In the genomic region with DNA sequence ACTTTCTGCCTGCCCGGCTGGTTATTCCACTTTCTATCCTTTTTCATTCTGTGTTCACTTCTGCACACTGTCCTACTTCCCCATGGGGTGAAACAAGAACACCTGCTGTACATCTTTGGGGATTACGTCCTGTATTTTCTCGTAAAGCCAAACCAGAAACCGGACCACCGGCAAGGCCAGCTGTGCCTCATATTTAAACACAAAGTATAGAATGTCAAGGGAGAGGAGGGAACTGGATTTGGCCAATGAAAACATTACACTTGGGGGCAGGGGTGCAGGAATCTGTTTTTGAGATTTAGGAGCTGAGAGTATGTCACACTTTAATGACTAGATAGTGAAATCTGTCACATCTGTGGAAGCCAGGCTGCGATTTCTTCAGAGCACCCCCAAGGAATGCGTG, we compare ENCODE assay signal across 24 mouse cellular contexts. TPM values are rescaled to one million over a fixed set of nuclear protein-coding genes. Genes with fewer than 3 reads are reported as not detected.
DNase-seq lines count a peak whose midpoint lies in the region; ATAC-seq and TF ChIP-seq lines count a peak whose summit lies in the region.
"Had no signal": no experiment of that assay in that cellular context is flagged by ENCODE, and none has a peak within 500 bp of the region (broad histone marks: within the 10 kb centered on the region; RNA-seq: fewer than 3 reads in every experiment).

No protein-coding gene starts in this region.

- no peak overlapping the region for H3K4me3 ChIP-seq in intestine, embryonic 14.5 days (ENCODE audit: low read depth, low read length)
- no peak overlapping the region for H3K4me3 ChIP-seq in intestine, postnatal 0 days (ENCODE audit: low read depth, low read length)
- H3K4me3 ChIP-seq in lung, embryonic 14.5 days (ENCODE audit: low read depth, low read length): no peak overlapping the region
- no peak overlapping the region for H3K4me3 ChIP-seq in embryonic facial prominence, embryonic 12.5 days
- no peak overlapping the region for H3K4me3 ChIP-seq in limb, embryonic 15.5 days
- H3K4me3 ChIP-seq: forebrain, embryonic 15.5 days; heart, embryonic 10.5 days; hindbrain, embryonic 15.5 days; intestine, embryonic 15.5 days; midbrain, embryonic 12.5 days; neural tube, embryonic 15.5 days had no signal

- peaks cover 39% of the 10 kb centered on the region for H3K4me1 ChIP-seq in intestine, embryonic 14.5 days (replicated peaks; ENCODE audit: control insufficient read depth, insufficient read depth, low read length)
- H3K4me1 ChIP-seq in intestine, postnatal 0 days (replicated peaks; ENCODE audit: control insufficient read depth, insufficient read depth, low read length): no peaks in the 10 kb centered on the region; the same call in 1 of the 2 replicates
- peaks cover 38% of the 10 kb centered on the region for H3K4me1 ChIP-seq in lung, embryonic 14.5 days (ENCODE audit: insufficient read depth)
- peaks cover 18% of the 10 kb centered on the region; the same call in 1 of the 2 replicates for H3K4me1 ChIP-seq in embryonic facial prominence, embryonic 12.5 days
- peaks cover 28% of the 10 kb centered on the region for H3K4me1 ChIP-seq in limb, embryonic 15.5 days
- H3K4me1 ChIP-seq: hindbrain, embryonic 15.5 days had no signal

- no peak overlapping the region for H3K9ac ChIP-seq in intestine, embryonic 14.5 days (ENCODE audit: low read length)
- no peak overlapping the region for H3K9ac ChIP-seq in intestine, postnatal 0 days (ENCODE audit: low read depth, low read length)
- H3K9ac ChIP-seq in lung, embryonic 14.5 days: no peak overlapping the region
- no peak overlapping the region for H3K9ac ChIP-seq in embryonic facial prominence, embryonic 12.5 days
- H3K9ac ChIP-seq in limb, embryonic 15.5 days: no peak overlapping the region
- H3K9ac ChIP-seq: forebrain, embryonic 15.5 days; hindbrain, embryonic 15.5 days; intestine, embryonic 15.5 days; liver, postnatal 0 days; midbrain, embryonic 12.5 days; neural tube, embryonic 15.5 days had no signal

- DNase-seq in intestine, embryonic 14.5 days (ENCODE audit: low spot score): no peak
- peak; percentile 81 for DNase-seq in lung, embryonic 14.5 days
- no peak for DNase-seq in lung, adult 18-20 months
- DNase-seq in adrenal gland, postnatal 25 days: no peak
- DNase-seq: adrenal gland, postnatal 36 days; cerebellum, adult 11 months; cerebellum, postnatal 10 days; gastrocnemius, postnatal 10 days; heart, postnatal 4 days; kidney, postnatal 36 days; liver, postnatal 0 days; right cerebral cortex, adult 18-20 months; thymus, postnatal 25 days had no signal

- H3K27ac ChIP-seq in intestine, embryonic 14.5 days (ENCODE audit: low read depth): 0 out of 2 replicates have a peak overlapping the region, but pooled peaks have one; percentile 7
- no peak overlapping the region for H3K27ac ChIP-seq in intestine, postnatal 0 days (ENCODE audit: low read depth, low read length)
- H3K27ac ChIP-seq in lung, embryonic 14.5 days (ENCODE audit: low read depth): peak overlapping the region; percentile 1; the same call in 1 of the 2 replicates
- peak overlapping the region; percentile 46; the same call in 1 of the 2 replicates for H3K27ac ChIP-seq in embryonic facial prominence, embryonic 12.5 days
- H3K27ac ChIP-seq in limb, embryonic 15.5 days: peak overlapping the region; percentile 50; the same call in 1 of the 2 replicates
- H3K27ac ChIP-seq: forebrain, embryonic 15.5 days; heart, embryonic 10.5 days; hindbrain, embryonic 15.5 days; intestine, embryonic 15.5 days; midbrain, embryonic 12.5 days; neural tube, embryonic 15.5 days had no signal

- no peak overlapping the region for H3K4me2 ChIP-seq in intestine, embryonic 14.5 days (ENCODE audit: low read length)
- H3K4me2 ChIP-seq in intestine, postnatal 0 days (replicated peaks; ENCODE audit: low read depth): no peak overlapping the region
- H3K4me2 ChIP-seq in lung, embryonic 14.5 days: 0 out of 2 replicates have a peak overlapping the region, but pooled peaks have one; percentile 3
- no peak overlapping the region for H3K4me2 ChIP-seq in embryonic facial prominence, embryonic 12.5 days (replicated peaks)
- no peak overlapping the region for H3K4me2 ChIP-seq in limb, embryonic 15.5 days
- H3K4me2 ChIP-seq: forebrain, embryonic 15.5 days; hindbrain, embryonic 15.5 days; intestine, embryonic 15.5 days; liver, embryonic 11.5 days; midbrain, embryonic 12.5 days; neural tube, embryonic 15.5 days had no signal

- H3K9me3 ChIP-seq in intestine, embryonic 14.5 days (ENCODE audit: control insufficient read depth, low read length): no peaks in the 10 kb centered on the region
- H3K9me3 ChIP-seq in intestine, postnatal 0 days (ENCODE audit: control insufficient read depth): no peaks in the 10 kb centered on the region
- no peaks in the 10 kb centered on the region for H3K9me3 ChIP-seq in lung, embryonic 14.5 days (ENCODE audit: low read depth, low read length)
- no peaks in the 10 kb centered on the region for H3K9me3 ChIP-seq in embryonic facial prominence, embryonic 12.5 days
- no peaks in the 10 kb centered on the region for H3K9me3 ChIP-seq in limb, embryonic 15.5 days
- H3K9me3 ChIP-seq: heart, embryonic 10.5 days; hindbrain, embryonic 15.5 days; intestine, embryonic 15.5 days; midbrain, embryonic 12.5 days; neural tube, embryonic 15.5 days had no signal

- ATAC-seq in intestine, embryonic 14.5 days (replicated peaks; ENCODE audit: low FRiP score, low TSS enrichment, low read depth): no peak
- no peak for ATAC-seq in intestine, postnatal 0 days
- ATAC-seq in lung, embryonic 14.5 days (ENCODE audit: insufficient read depth): peak; percentile 72
- no peak for ATAC-seq in embryonic facial prominence, embryonic 12.5 days (ENCODE audit: insufficient number of reproducible peaks, insufficient read depth, low FRiP score, low TSS enrichment)
- ATAC-seq in limb, embryonic 15.5 days (ENCODE audit: insufficient number of reproducible peaks, low FRiP score, low TSS enrichment, low read depth): peak; percentile 48; the same call in 1 of the 2 replicates
- no peak for ATAC-seq in cerebellum, adult (ENCODE audit: insufficient number of reproducible peaks, low FRiP score, low TSS enrichment)
- ATAC-seq: forebrain, embryonic 15.5 days; intestine, embryonic 15.5 days; liver, postnatal 0 days had no signal

- H3K36me3 ChIP-seq in intestine, embryonic 14.5 days (ENCODE audit: control insufficient read depth, insufficient read depth, low read length): no peaks in the 10 kb centered on the region
- H3K36me3 ChIP-seq in intestine, postnatal 0 days (ENCODE audit: control insufficient read depth, insufficient read depth): no peaks in the 10 kb centered on the region
- H3K36me3 ChIP-seq in lung, embryonic 14.5 days (ENCODE audit: insufficient read depth): no peaks in the 10 kb centered on the region
- H3K36me3 ChIP-seq in embryonic facial prominence, embryonic 12.5 days: no peaks in the 10 kb centered on the region
- no peaks in the 10 kb centered on the region for H3K36me3 ChIP-seq in limb, embryonic 15.5 days
- H3K36me3 ChIP-seq: forebrain, embryonic 15.5 days; heart, embryonic 10.5 days; hindbrain, embryonic 15.5 days; intestine, embryonic 15.5 days; midbrain, embryonic 12.5 days; neural tube, embryonic 15.5 days had no signal

- no peak for TF ChIP-seq CTCF in intestine, postnatal 0 days (IDR thresholded peaks at IDR 0.05; ENCODE audit: low read depth)
- no peak for TF ChIP-seq CTCF in lung, embryonic 14.5 days (IDR thresholded peaks at IDR 0.05; ENCODE audit: low read depth)

- H3K27me3 ChIP-seq in intestine, embryonic 14.5 days (replicated peaks; ENCODE audit: control insufficient read depth, insufficient read depth, low read length): no peaks in the 10 kb centered on the region
- H3K27me3 ChIP-seq in intestine, postnatal 0 days (replicated peaks; ENCODE audit: control insufficient read depth, insufficient read depth, low read length): no peaks in the 10 kb centered on the region
- H3K27me3 ChIP-seq in lung, embryonic 14.5 days (ENCODE audit: insufficient read depth, low read length): no peaks in the 10 kb centered on the region
- no peaks in the 10 kb centered on the region for H3K27me3 ChIP-seq in embryonic facial prominence, embryonic 12.5 days
- H3K27me3 ChIP-seq in limb, embryonic 15.5 days: no peaks in the 10 kb centered on the region
- H3K27me3 ChIP-seq: forebrain, embryonic 15.5 days; hindbrain, embryonic 15.5 days; intestine, embryonic 15.5 days; midbrain, embryonic 12.5 days; neural tube, embryonic 15.5 days had no signal

- WGBS in intestine, embryonic 14.5 days: 41% methylated on average over 7 of the region's 7 CpGs
- WGBS in intestine, postnatal 0 days: 64% methylated on average over 7 of the region's 7 CpGs
- WGBS in lung, embryonic 14.5 days: 25% methylated on average over 7 of the region's 7 CpGs
- WGBS in embryonic facial prominence, embryonic 12.5 days: 33% methylated on average over 7 of the region's 7 CpGs
- WGBS in limb, embryonic 15.5 days: 17% methylated on average over 7 of the region's 7 CpGs

RNA-seq across cellular contexts. Expression of gene Phlda1, which starts 47.6 kb away (rescaled TPM):
- polyA plus RNA-seq in intestine, embryonic 14.5 days (2014; fragmentation: Nextera tagmentation; extraction: Ambion mirVana): 42.4 and 46.0 TPM in 2 replicates
- 21.0 and 21.4 TPM in 2 replicates for polyA plus RNA-seq in intestine, postnatal 0 days (2015; fragmentation: Nextera tagmentation; extraction: Ambion mirVana)
- polyA plus RNA-seq in lung, embryonic 14.5 days (2014; fragmentation: Nextera tagmentation; extraction: Ambion mirVana): 134 and 137 TPM in 2 replicates
- polyA plus RNA-seq in embryonic facial prominence, embryonic 12.5 days (2016; fragmentation: Nextera tagmentation; extraction: Ambion mirVana): 34.7 and 37.4 TPM in 2 replicates
- polyA plus RNA-seq in limb, embryonic 15.5 days (2015; fragmentation: Nextera tagmentation; extraction: Ambion mirVana): 32.1 and 33.4 TPM in 2 replicates
- 66.2 and 75.2 TPM in 2 replicates for total RNA-seq in adrenal gland, postnatal 25 days (2021)

Comparison
In these comparisons a context has a peak if more than half of its experiments do, and no peak if none do; other contexts are left out.
1. ATAC-seq: peak in lung, embryonic 14.5 days (single experiment) and limb, embryonic 15.5 days (single experiment); none in intestine, embryonic 14.5 days (single experiment), intestine, postnatal 0 days (single experiment), embryonic facial prominence, embryonic 12.5 days (single experiment) and cerebellum, adult (single experiment).